Mouse (Mus musculus): Measurements from ENCODE around the gene Wfdc8. TPM values are rescaled to one million over a fixed set of nuclear protein-coding genes. Genes with fewer than 3 reads are reported as not detected.

Wfdc8 gene
- total and polyA plus RNA-seq, 3 experiments: not detected

GRCm38 (mm10) chr2:164635266-164635665 is 21.8 kb upstream of the Wfdc8 start:
- TF ChIP-seq GATA1 (IDR thresholded peaks at IDR 0.05; ENCODE audit: borderline replicate concordance, low read length) (no peak), CTCF (IDR thresholded peaks at IDR 0.05; ENCODE audit: low read depth, low read length) (peak; percentile 5; the same call in 1 of the 2 replicates)
- no peak overlapping the region for H3K4me3 ChIP-seq (ENCODE audit: low read depth, low read length)
- no peak for ATAC-seq (ENCODE audit: extremely low read depth, insufficient number of reproducible peaks, low FRiP score, poor library complexity, severe bottlenecking)
- no peaks in the 10 kb centered on the region for H3K36me3 ChIP-seq (replicated peaks)
- 0 out of 2 replicates have a peak, but pooled peaks cover 2% of the 10 kb centered on the region for H3K27me3 ChIP-seq (ENCODE audit: insufficient read depth, low read length)
- no peaks in the 10 kb centered on the region for H3K4me1 ChIP-seq (ENCODE audit: insufficient read depth, low read depth, low read length)
- no peak for DNase-seq (ENCODE audit: low spot score)
- H3K9me3 ChIP-seq (replicated peaks): no peaks in the 10 kb centered on the region

GRCm38 (mm10) chr2:164621775-164622174 is 8.3 kb upstream of the Wfdc8 start:
- TF ChIP-seq TAL1 (conservative IDR thresholded peaks at IDR 0.05; ENCODE audit: low read depth, low read length) (no peak), CTCF (IDR thresholded peaks at IDR 0.05; ENCODE audit: low read depth, low read length) (no peak)
- Histone ChIP-seq H3K4me3 (ENCODE audit: low read depth, low read length) (no peak overlapping the region), H3K9me3 (replicated peaks) (no peaks in the 10 kb centered on the region), H3K36me3 (replicated peaks) (no peaks in the 10 kb centered on the region), H3K27me3 (ENCODE audit: insufficient read depth, low read length) (no peaks in the 10 kb centered on the region; the same call in 1 of the 2 replicates), H3K4me1 (ENCODE audit: insufficient read depth, low read depth, low read length) (no peaks in the 10 kb centered on the region)
- DNase-seq (ENCODE audit: low spot score) (no peak), ATAC-seq (ENCODE audit: extremely low read depth, insufficient number of reproducible peaks, low FRiP score, poor library complexity, severe bottlenecking) (no peak)

GRCm38 (mm10) chr2:164619050-164619449 is 5.6 kb upstream of the Wfdc8 start:
- no peak for ATAC-seq (ENCODE audit: extremely low read depth, insufficient number of reproducible peaks, low FRiP score, poor library complexity, severe bottlenecking)
- DNase-seq (ENCODE audit: low spot score): no peak
- Histone ChIP-seq H3K9me3 (replicated peaks) (no peaks in the 10 kb centered on the region), H3K36me3 (replicated peaks) (no peaks in the 10 kb centered on the region), H3K4me3 (ENCODE audit: low read depth, low read length) (no peak overlapping the region), H3K4me1 (ENCODE audit: insufficient read depth, low read depth, low read length) (no peaks in the 10 kb centered on the region), H3K27me3 (ENCODE audit: insufficient read depth, low read length) (no peaks in the 10 kb centered on the region; the same call in 1 of the 2 replicates)
- TF ChIP-seq POLR2AphosphoS5 (IDR thresholded peaks at IDR 0.05; ENCODE audit: insufficient replicate concordance, low read depth, low read length): no peak
- TF ChIP-seq TAL1 (conservative IDR thresholded peaks at IDR 0.05; ENCODE audit: low read depth, low read length): no peak
- no peak for TF ChIP-seq CTCF (IDR thresholded peaks at IDR 0.05; ENCODE audit: low read depth, low read length)
- no peak for TF ChIP-seq GATA2 (IDR thresholded peaks at IDR 0.05; ENCODE audit: borderline replicate concordance, low read depth, low read length)
- no peak for TF ChIP-seq GATA1 (IDR thresholded peaks at IDR 0.05; ENCODE audit: borderline replicate concordance, low read length)

GRCm38 (mm10) chr2:164615386-164615785 is 2.0 kb upstream of the Wfdc8 start:
- ATAC-seq (ENCODE audit: extremely low read depth, insufficient number of reproducible peaks, low FRiP score, poor library complexity, severe bottlenecking) (no peak), DNase-seq (ENCODE audit: low spot score) (no peak)
- Histone ChIP-seq H3K36me3 (replicated peaks) (no peaks in the 10 kb centered on the region), H3K9me3 (replicated peaks) (no peaks in the 10 kb centered on the region), H3K4me1 (ENCODE audit: insufficient read depth, low read depth, low read length) (no peaks in the 10 kb centered on the region), H3K4me3 (ENCODE audit: low read depth, low read length) (no peak overlapping the region), H3K27me3 (ENCODE audit: insufficient read depth, low read length) (no peaks in the 10 kb centered on the region; the same call in 1 of the 2 replicates)
- no peak for TF ChIP-seq GATA2 (IDR thresholded peaks at IDR 0.05; ENCODE audit: borderline replicate concordance, low read depth, low read length)
- no peak for TF ChIP-seq POLR2AphosphoS5 (IDR thresholded peaks at IDR 0.05; ENCODE audit: insufficient replicate concordance, low read depth, low read length)
- TF ChIP-seq TAL1 (conservative IDR thresholded peaks at IDR 0.05; ENCODE audit: low read depth, low read length): no peak
- TF ChIP-seq CTCF (IDR thresholded peaks at IDR 0.05; ENCODE audit: low read depth, low read length): no peak
- no peak for TF ChIP-seq GATA1 (IDR thresholded peaks at IDR 0.05; ENCODE audit: borderline replicate concordance, low read length)

GRCm38 (mm10) chr2:164608781-164609180 is 4.6 kb downstream of the Wfdc8 start:
- no peak overlapping the region for H3K4me3 ChIP-seq (ENCODE audit: low read depth, low read length)
- H3K36me3 ChIP-seq (replicated peaks): no peaks in the 10 kb centered on the region
- peaks cover 6% of the 10 kb centered on the region; the same call in 1 of the 2 replicates for H3K27me3 ChIP-seq (ENCODE audit: insufficient read depth, low read length)
- no peak for TF ChIP-seq GATA2 (IDR thresholded peaks at IDR 0.05; ENCODE audit: borderline replicate concordance, low read depth, low read length)
- no peak for TF ChIP-seq GATA1 (IDR thresholded peaks at IDR 0.05; ENCODE audit: borderline replicate concordance, low read length)
- TF ChIP-seq TAL1 (conservative IDR thresholded peaks at IDR 0.05; ENCODE audit: low read depth, low read length): no peak
- no peak for TF ChIP-seq POLR2AphosphoS5 (IDR thresholded peaks at IDR 0.05; ENCODE audit: insufficient replicate concordance, low read depth, low read length)
- no peak for TF ChIP-seq CTCF (IDR thresholded peaks at IDR 0.05; ENCODE audit: low read depth, low read length)
- DNase-seq (ENCODE audit: low spot score) (no peak), ATAC-seq (ENCODE audit: extremely low read depth, insufficient number of reproducible peaks, low FRiP score, poor library complexity, severe bottlenecking) (no peak)
- H3K9me3 ChIP-seq (replicated peaks): no peaks in the 10 kb centered on the region
- no peaks in the 10 kb centered on the region for H3K4me1 ChIP-seq (ENCODE audit: insufficient read depth, low read depth, low read length)

- H3K9me3 ChIP-seq (replicated peaks): no peaks in the 10 kb centered on the region
- TF ChIP-seq GATA1 (IDR thresholded peaks at IDR 0.05; ENCODE audit: borderline replicate concordance, low read length) (no peak), CTCF (IDR thresholded peaks at IDR 0.05; ENCODE audit: low read depth, low read length) (no peak), TAL1 (conservative IDR thresholded peaks at IDR 0.05; ENCODE audit: low read depth, low read length) (no peak), GATA2 (IDR thresholded peaks at IDR 0.05; ENCODE audit: borderline replicate concordance, low read depth, low read length) (no peak), POLR2AphosphoS5 (IDR thresholded peaks at IDR 0.05; ENCODE audit: insufficient replicate concordance, low read depth, low read length) (no peak)
- H3K36me3 ChIP-seq (replicated peaks): no peaks in the 10 kb centered on the region
- H3K4me1 ChIP-seq (ENCODE audit: insufficient read depth, low read depth, low read length): no peaks in the 10 kb centered on the region
- H3K4me3 ChIP-seq (ENCODE audit: low read depth, low read length): no peak overlapping the region
- DNase-seq (ENCODE audit: low spot score) (no peak), ATAC-seq (ENCODE audit: extremely low read depth, insufficient number of reproducible peaks, low FRiP score, poor library complexity, severe bottlenecking) (no peak)
- peaks cover 6% of the 10 kb centered on the region; the same call in 1 of the 2 replicates for H3K27me3 ChIP-seq (ENCODE audit: insufficient read depth, low read length)
Observed at GRCm38 (mm10) chr2:164604411-164604810, 9.0 kb downstream of the Wfdc8 start.

GRCm38 (mm10) chr2:164603482-164603881 is 9.9 kb downstream of the Wfdc8 start:
- DNase-seq (ENCODE audit: low spot score): no peak
- Histone ChIP-seq H3K4me3 (ENCODE audit: low read depth, low read length) (no peak overlapping the region), H3K27me3 (ENCODE audit: insufficient read depth, low read length) (peaks cover 3% of the 10 kb centered on the region; the same call in 1 of the 2 replicates), H3K36me3 (replicated peaks) (no peaks in the 10 kb centered on the region), H3K4me1 (ENCODE audit: insufficient read depth, low read depth, low read length) (no peaks in the 10 kb centered on the region), H3K9me3 (replicated peaks) (no peaks in the 10 kb centered on the region)
- TF ChIP-seq TAL1 (conservative IDR thresholded peaks at IDR 0.05; ENCODE audit: low read depth, low read length) (no peak), POLR2AphosphoS5 (IDR thresholded peaks at IDR 0.05; ENCODE audit: insufficient replicate concordance, low read depth, low read length) (no peak), GATA2 (IDR thresholded peaks at IDR 0.05; ENCODE audit: borderline replicate concordance, low read depth, low read length) (no peak), CTCF (IDR thresholded peaks at IDR 0.05; ENCODE audit: low read depth, low read length) (no peak), GATA1 (IDR thresholded peaks at IDR 0.05; ENCODE audit: borderline replicate concordance, low read length) (no peak)
- ATAC-seq (ENCODE audit: extremely low read depth, insufficient number of reproducible peaks, low FRiP score, poor library complexity, severe bottlenecking): no peak

Measured in G1E (cell line).